Mouse (Mus musculus) limb, embryonic 11.5 days (tissue): ENCODE data around the gene P4ha2. TPM values are rescaled to one million over a fixed set of nuclear protein-coding genes. Genes with fewer than 3 reads are reported as not detected.

ENCODE experiments used
- ATAC-seq: fragments of 200-750 bp; cut with Nextera tagmentation; 2 replicates; pipeline ENCODE4 v1.8.0; 2017; ENCODE audit warnings: low read depth; ENCODE audit not compliant: insufficient number of reproducible peaks, low FRiP score, low TSS enrichment
- DNase-seq: peaks from one replicate; pipeline ENCODE4 v3.0.0-alpha.2; 2015; ENCODE audit warnings: low spot score
- H3K27ac ChIP-seq: fragments of 300-500 bp; sonication (generic); replicated peaks from 2 replicates; pipeline ENCODE4 v1.5.1; 2014; ENCODE audit warnings: low read depth, mild to moderate bottlenecking, low read length
- H3K27me3 ChIP-seq: fragments of 300-500 bp; sonication (generic); 2 replicates; pipeline ENCODE4 v1.6.1; 2014; ENCODE audit warnings: mild to moderate bottlenecking, low read length, mixed read lengths; ENCODE audit not compliant: control insufficient read depth, insufficient read depth
- H3K36me3 ChIP-seq: fragments of 300-500 bp; sonication (generic); 2 replicates; pipeline ENCODE4 v1.6.1; 2014; ENCODE audit warnings: mild to moderate bottlenecking, low read length, moderate library complexity, mixed read lengths; ENCODE audit not compliant: control insufficient read depth, insufficient read depth
- H3K4me1 ChIP-seq: fragments of 300-500 bp; sonication (generic); 2 replicates; pipeline ENCODE4 v1.6.1; 2014; ENCODE audit warnings: low read length, mixed read lengths; ENCODE audit not compliant: control insufficient read depth, insufficient read depth
- H3K4me2 ChIP-seq: fragments of 300-500 bp; sonication (generic); 2 replicates; pipeline ENCODE4 v1.6.1; 2014; ENCODE audit warnings: low read depth, mild to moderate bottlenecking, moderate library complexity; ENCODE audit not compliant: severe bottlenecking
- H3K4me3 ChIP-seq: fragments of 300-500 bp; sonication (generic); 2 replicates; pipeline ENCODE4 v1.5.1; 2014; ENCODE audit warnings: low read depth, low read length
- H3K9ac ChIP-seq: fragments of 300-500 bp; sonication (generic); 2 replicates; pipeline ENCODE4 v1.6.1; 2014; ENCODE audit warnings: mild to moderate bottlenecking, low read length
- H3K9me3 ChIP-seq: fragments of 300-500 bp; sonication (generic); 2 replicates; pipeline ENCODE4 v1.6.1; 2016; ENCODE audit warnings: low read length; ENCODE audit not compliant: control insufficient read depth
- WGBS: fragments of 180-500 bp; shearing (Covaris S2); extraction: QIAGEN DNeasy Blood & Tissue Kit; methylation state at CpG from one replicate; pipeline ENCODE4 v1.1.7; 2014; 5-methylcytosine and 5-hydroxymethylcytosine counted together
- polyA plus RNA-seq: library from polyadenylated mRNA; unstranded; fragments of >200 nt; fragmentation: Nextera tagmentation; extraction: Ambion mirVana; gene quantifications from 2 replicates; pipeline ENCODE4 v1.2.1, GENCODE M21; 2014

P4ha2 gene
- polyA plus RNA-seq, 1 experiment from 2014 or later: 44.3 TPM

GRCm38 (mm10) chr11:54106676-54107075 lies 6.8 kb downstream of the P4ha2 start:
- ATAC-seq: no peak
- H3K27me3 ChIP-seq: no peaks in the 10 kb centered on the region
- no peaks in the 10 kb centered on the region for H3K36me3 ChIP-seq
- 96% methylated on average over 3 of the region's 3 CpGs for WGBS
- peaks cover 8% of the 10 kb centered on the region; the same call in 1 of the 2 replicates for H3K4me1 ChIP-seq
- DNase-seq: no peak
- H3K9me3 ChIP-seq: no peaks in the 10 kb centered on the region
- H3K27ac ChIP-seq: no peak overlapping the region
- no peak overlapping the region for H3K4me2 ChIP-seq
- H3K9ac ChIP-seq: no peak overlapping the region
- no peak overlapping the region for H3K4me3 ChIP-seq

GRCm38 (mm10) chr11:54107239-54107638 lies 7.3 kb downstream of the P4ha2 start:
- Histone ChIP-seq H3K27ac (no peak overlapping the region), H3K4me3 (no peak overlapping the region), H3K9me3 (no peaks in the 10 kb centered on the region), H3K4me2 (no peak overlapping the region), H3K27me3 (no peaks in the 10 kb centered on the region), H3K9ac (no peak overlapping the region), H3K36me3 (no peaks in the 10 kb centered on the region), H3K4me1 (peaks cover 7% of the 10 kb centered on the region; the same call in 1 of the 2 replicates)
- DNase-seq (no peak), ATAC-seq (no peak)
- WGBS: 91% methylated on average over 7 of the region's 7 CpGs

DNA sequence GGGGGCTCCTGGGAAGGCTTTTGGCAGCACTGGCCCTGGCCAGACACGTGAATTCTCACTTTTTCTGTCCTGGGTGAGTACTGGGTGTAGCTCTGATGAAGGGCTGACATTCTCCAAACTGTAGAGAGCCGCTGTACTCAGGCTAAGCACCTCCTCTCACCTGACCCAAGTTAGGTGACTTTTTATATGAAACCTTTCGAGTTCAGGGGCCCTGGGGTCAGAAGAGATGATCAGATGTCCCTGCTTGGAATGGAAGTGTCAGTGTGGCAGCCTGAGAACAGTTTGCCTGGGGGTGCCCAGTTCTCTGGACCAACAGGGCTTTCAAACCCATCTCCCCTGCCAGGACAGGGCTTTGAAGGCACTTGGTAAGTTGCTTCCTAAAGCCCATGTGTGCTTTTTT lies 8.2 kb downstream of the P4ha2 start:
- Histone ChIP-seq H3K4me3 (no peak overlapping the region), H3K9me3 (no peaks in the 10 kb centered on the region), H3K9ac (no peak overlapping the region), H3K27ac (no peak overlapping the region), H3K4me2 (no peak overlapping the region), H3K36me3 (no peaks in the 10 kb centered on the region), H3K27me3 (no peaks in the 10 kb centered on the region), H3K4me1 (peaks cover 10% of the 10 kb centered on the region)
- ATAC-seq: no peak
- 84% methylated on average over 3 of the region's 3 CpGs for WGBS
- DNase-seq: no peak

GRCm38 (mm10) chr11:54108894-54109293 lies 9.0 kb downstream of the P4ha2 start:
- Histone ChIP-seq H3K27ac (no peak overlapping the region), H3K27me3 (no peaks in the 10 kb centered on the region), H3K36me3 (no peaks in the 10 kb centered on the region), H3K4me3 (no peak overlapping the region), H3K9ac (no peak overlapping the region), H3K9me3 (no peaks in the 10 kb centered on the region), H3K4me1 (peaks cover 16% of the 10 kb centered on the region), H3K4me2 (no peak overlapping the region)
- WGBS: 93% methylated on average over 5 of the region's 5 CpGs
- ATAC-seq (no peak), DNase-seq (no peak)

- Histone ChIP-seq H3K4me3 (no peak overlapping the region), H3K27me3 (no peaks in the 10 kb centered on the region), H3K4me2 (no peak overlapping the region), H3K9ac (no peak overlapping the region), H3K36me3 (no peaks in the 10 kb centered on the region), H3K27ac (no peak overlapping the region), H3K4me1 (peaks cover 16% of the 10 kb centered on the region), H3K9me3 (no peaks in the 10 kb centered on the region)
- ATAC-seq (no peak), DNase-seq (no peak)
- WGBS: 87% methylated on average over 7 of the region's 7 CpGs
These were observed 11.4 kb downstream of the P4ha2 start for GRCm38 (mm10) chr11:54111291-54111690.

DNA sequence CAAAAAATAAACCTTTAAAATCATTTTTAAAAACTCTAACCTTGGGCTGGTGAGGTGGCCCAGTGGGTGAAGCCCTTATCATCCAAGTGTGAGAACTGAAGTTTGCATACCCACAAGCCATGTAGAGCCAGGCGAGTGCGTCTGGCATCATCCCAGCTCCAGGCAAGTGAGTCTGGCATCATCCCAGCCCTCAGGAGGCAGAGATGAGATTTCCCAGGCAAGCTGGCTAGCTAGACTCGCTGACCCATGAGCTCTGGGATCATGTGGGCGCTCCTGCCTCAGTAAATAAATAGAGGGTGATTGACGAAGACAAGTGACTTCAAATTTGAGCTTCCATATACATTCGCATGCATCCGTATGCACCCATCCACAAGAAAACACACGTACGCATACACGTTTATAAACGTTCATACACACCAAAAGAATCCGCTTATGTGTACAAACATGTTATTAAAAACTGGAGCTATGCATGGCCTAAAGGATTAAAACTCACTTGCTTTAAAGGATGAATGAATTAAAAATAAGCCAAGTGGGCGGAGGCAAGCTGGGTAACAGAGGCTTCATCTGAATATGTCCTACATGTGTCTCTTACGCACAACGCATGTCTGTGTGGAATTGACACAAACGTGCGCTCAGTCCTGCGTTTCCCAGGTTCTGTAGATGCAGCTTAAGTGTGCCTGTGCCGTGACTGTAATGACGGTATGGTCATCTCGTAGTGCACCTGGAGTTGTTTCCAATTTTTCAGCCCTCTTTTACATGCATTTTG lies 12.3 kb downstream of the P4ha2 start:
- Histone ChIP-seq H3K27me3 (no peaks in the 10 kb centered on the region), H3K4me1 (peaks cover 16% of the 10 kb centered on the region), H3K9ac (no peak overlapping the region), H3K4me3 (no peak overlapping the region), H3K27ac (peak overlapping the region; percentile 5), H3K9me3 (no peaks in the 10 kb centered on the region), H3K4me2 (peak overlapping the region; percentile 33), H3K36me3 (no peaks in the 10 kb centered on the region)
- no peak for ATAC-seq
- DNase-seq: no peak
- WGBS: 82% methylated on average over 21 of the region's 21 CpGs

- H3K4me1 ChIP-seq: peaks cover 16% of the 10 kb centered on the region
- no peaks in the 10 kb centered on the region for H3K27me3 ChIP-seq
- WGBS: under 1% methylated on average over 10 of the region's 10 CpGs
- no peaks in the 10 kb centered on the region for H3K9me3 ChIP-seq
- no peaks in the 10 kb centered on the region for H3K36me3 ChIP-seq
- H3K4me3 ChIP-seq: no peak overlapping the region
- ATAC-seq (peak; percentile 98), DNase-seq (peak; percentile 93)
- peak overlapping the region; percentile 81 for H3K27ac ChIP-seq
- H3K4me2 ChIP-seq: peak overlapping the region; percentile 33
- H3K9ac ChIP-seq: peak overlapping the region; percentile 55
These were observed 13.0 kb downstream of the P4ha2 start for GRCm38 (mm10) chr11:54112920-54113319.

- H3K4me1 ChIP-seq: peaks cover 16% of the 10 kb centered on the region
- peak overlapping the region; percentile 33 for H3K4me2 ChIP-seq
- no peaks in the 10 kb centered on the region for H3K27me3 ChIP-seq
- DNase-seq (no peak), ATAC-seq (peak; percentile 3; the same call in 1 of the 2 replicates)
- no peaks in the 10 kb centered on the region for H3K9me3 ChIP-seq
- H3K9ac ChIP-seq: peak overlapping the region; percentile 55
- H3K4me3 ChIP-seq: no peak overlapping the region
- peak overlapping the region; percentile 81 for H3K27ac ChIP-seq
- WGBS: 55% methylated on average over 4 of the region's 4 CpGs
- H3K36me3 ChIP-seq: no peaks in the 10 kb centered on the region
These were observed 13.5 kb downstream of the P4ha2 start for GRCm38 (mm10) chr11:54113352-54113751.
